Mouse (Mus musculus): ENCODE results near the gene Sh3bp4.

Gene Sh3bp4

GRCm38 (mm10) chr1:89070103-89070700 lies at the start of gene Sh3bp4:
TSS of gene Sh3bp4 (plus strand) at chr1:89070415.
- in situ Hi-C loops (cut with MboI; ENCODE audit: low sequenced_read_pairs), result no loop called here

- in situ Hi-C loops (cut with MboI; ENCODE audit: low sequenced_read_pairs), result no loop called here
Observed at GRCm38 (mm10) chr1:89022997-89023396, 47.2 kb upstream of the Sh3bp4 start.

DNA sequence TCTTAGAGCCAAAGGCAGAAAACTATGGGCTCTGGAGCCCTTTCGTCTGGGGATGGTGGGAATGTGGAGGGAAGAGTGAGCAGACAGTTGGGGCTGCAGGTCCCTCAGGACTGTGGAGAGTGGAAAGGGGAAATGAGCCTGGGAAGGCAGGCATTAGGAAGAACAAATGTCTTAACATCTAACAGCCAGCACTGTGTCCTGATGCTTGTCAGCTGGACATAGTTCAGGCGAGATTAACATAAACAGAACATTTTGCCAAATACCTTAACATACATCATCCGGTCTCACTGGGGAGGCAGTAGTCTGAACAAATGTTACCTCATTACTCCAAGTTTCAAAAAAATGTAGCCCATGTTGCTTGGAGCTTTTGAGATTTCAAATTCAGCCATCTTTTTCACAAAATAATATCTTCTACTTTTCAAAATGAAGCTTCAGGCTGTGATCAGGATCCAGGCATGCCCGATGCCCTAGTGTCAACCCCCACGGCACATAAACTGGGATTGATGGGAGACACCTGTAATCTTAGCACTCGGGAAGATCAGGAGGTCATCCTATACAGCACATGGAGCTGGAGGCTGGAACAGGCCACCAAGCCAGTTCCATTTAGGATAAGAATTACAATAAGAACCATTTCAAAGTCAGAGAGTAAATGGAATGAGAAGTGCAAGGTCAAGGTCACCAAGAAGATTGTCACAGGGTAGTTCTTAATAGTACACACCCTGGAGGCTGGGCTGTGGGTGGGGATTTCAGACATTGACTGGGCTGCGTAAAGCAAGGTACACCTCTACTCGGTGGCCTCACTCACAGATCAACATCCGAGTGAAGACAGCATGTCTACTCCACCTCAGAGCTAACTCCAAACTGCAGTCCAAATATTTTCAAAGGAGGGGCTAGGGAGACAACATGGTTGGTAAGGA lies 45.3 kb upstream of the Sh3bp4 start:
- in situ Hi-C loops (cut with MboI; ENCODE audit: low sequenced_read_pairs), result no loop called here

GRCm38 (mm10) chr1:89026040-89026439 lies 44.2 kb upstream of the Sh3bp4 start:
- in situ Hi-C loops (cut with MboI; ENCODE audit: low sequenced_read_pairs), result no loop called here

DNA sequence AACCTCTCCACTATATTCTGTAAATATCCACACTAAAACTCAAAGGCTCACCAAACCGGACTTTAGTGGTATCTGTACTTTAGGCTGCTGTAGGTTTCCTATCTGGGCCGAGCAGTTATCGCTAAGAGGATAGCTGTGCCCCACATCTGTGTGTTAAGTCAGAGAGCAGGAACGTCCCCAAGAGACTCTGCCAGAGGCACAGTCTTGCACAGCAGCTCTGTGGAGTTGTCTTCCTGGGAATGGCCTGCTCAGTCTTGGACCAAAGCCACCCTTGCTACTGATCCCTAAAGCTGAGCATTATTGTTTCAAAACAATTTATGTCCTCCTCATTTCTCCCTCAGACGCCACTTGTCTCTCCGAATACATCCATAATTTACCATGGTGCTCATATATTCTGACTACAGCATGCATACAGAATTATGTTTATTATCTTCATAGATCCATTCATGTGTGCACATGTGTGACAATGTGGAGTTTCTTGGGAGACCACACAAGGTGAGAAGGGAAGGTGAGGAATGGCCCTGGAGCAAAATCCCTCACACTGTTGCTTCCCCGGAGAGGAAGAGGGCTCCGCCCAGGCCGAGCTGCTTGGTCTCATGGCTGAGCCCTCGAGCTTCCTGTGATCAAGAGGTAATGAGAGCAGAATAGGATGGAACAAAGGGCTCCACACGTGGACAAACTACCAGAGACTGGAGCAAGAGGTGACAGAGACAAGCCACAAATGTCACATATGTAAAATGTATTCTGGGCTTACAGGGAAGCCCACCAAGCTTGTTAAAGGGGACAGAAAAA lies 40.9 kb upstream of the Sh3bp4 start:
- in situ Hi-C loops (cut with MboI; ENCODE audit: low sequenced_read_pairs), result no loop called here

DNA sequence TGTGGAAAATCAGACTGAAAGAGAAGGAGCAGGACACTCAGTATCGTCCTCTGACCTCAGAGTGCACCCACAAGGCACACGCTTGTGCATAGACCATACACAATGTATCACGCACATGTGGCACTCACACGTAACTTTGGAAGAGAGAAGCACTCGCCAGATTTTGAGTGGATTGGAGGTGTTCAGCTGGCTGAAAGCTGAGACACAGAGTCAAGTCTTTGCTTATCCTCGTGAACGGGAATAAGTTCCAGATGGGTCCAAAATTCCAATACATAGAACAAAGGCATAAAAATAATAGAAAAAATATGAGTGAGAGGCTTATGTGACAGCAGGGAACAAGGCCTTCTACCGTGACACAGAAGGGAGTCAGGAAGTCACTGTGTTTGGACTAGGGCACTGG lies 36.6 kb upstream of the Sh3bp4 start:
- in situ Hi-C loops (cut with MboI; ENCODE audit: low sequenced_read_pairs), result no loop called here

- in situ Hi-C loops (cut with MboI; ENCODE audit: low sequenced_read_pairs), result no loop called here
Observed at GRCm38 (mm10) chr1:89034061-89034460, 36.2 kb upstream of the Sh3bp4 start.

GRCm38 (mm10) chr1:89035115-89035514 lies 35.1 kb upstream of the Sh3bp4 start:
- in situ Hi-C loops (cut with MboI; ENCODE audit: low sequenced_read_pairs), result no loop called here

DNA sequence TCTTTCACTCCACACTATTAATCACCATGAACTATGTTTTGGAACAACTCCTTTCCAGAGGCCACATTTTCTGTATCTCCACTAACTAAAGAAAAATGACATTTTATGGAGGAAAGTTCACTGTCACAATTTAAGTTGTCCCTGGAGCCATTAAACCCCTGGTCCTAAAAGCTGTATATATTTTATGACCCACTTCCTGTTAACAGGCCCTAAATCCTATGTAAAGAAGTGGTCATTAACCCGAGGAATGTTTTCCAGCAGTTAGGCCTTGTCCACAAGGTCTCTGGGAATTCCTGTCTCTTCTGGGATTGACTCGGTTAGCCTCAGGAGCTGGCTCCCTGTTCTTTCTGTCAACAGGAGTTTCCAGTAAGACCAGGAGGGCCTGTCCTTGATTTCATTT lies 30.4 kb upstream of the Sh3bp4 start:
- in situ Hi-C loops (cut with MboI; ENCODE audit: low sequenced_read_pairs), result no loop called here

GRCm38 (mm10) chr1:89041290-89041689 lies 28.9 kb upstream of the Sh3bp4 start:
- in situ Hi-C loops (cut with MboI; ENCODE audit: low sequenced_read_pairs), result no loop called here

DNA sequence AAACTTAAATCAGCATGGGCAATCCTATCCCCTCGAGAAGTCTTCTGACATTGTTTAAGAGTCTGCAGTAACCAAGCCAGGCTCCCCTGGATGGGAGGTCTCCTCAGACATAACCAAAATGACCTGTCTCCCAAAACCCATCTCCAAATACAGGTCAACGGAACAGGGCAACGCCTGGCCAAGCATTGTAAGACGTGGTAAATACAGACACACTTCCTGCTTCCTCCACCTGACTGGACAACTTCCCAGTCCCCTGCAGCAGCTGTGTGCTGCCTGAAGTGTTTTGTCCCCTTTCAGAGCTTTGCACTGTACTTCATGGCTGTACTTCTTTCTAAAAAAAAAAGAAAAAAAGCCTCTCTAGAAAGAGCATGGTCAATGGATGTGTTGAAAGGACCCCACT lies 28.1 kb upstream of the Sh3bp4 start:
- in situ Hi-C loops (cut with MboI; ENCODE audit: low sequenced_read_pairs), result no loop called here

DNA sequence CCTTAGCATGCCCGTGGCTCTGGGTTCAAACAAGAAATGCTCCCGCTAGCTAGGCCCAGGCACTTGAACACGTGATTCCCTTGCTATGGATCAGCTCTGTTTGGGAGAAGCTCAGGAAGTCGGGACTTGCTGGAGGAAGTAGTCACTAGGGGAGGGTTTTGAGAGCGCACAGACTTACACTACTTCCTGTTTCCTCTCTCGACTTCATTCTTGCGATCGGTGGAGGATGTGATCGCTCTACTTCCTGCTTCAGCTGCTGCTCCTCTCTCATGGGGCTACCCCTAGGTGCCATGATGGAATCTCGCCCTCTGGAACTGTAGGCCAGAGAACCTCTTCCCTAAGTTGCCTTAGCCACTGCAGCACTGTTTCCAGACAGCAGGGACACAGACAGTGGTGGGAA lies 27.3 kb upstream of the Sh3bp4 start:
- in situ Hi-C loops (cut with MboI; ENCODE audit: low sequenced_read_pairs), result no loop called here

DNA sequence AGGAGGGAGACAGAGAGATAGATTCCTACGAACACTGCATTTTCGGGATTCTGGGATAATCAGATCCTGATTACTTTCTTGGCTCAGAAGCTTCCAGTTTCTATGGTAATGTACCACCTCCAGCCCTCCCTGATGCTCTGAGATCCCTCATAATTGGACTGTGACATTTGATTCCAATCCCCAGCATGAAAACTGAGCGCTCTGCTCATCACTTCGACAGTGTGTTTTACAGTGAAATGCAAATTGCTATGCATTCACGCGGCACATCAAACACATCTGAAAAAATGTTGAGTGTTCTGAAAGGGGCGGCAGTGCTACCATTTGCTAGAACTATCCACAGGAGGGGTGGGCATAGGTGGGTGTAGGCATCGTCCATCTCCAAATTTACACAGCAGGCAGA lies 24.8 kb upstream of the Sh3bp4 start:
- in situ Hi-C loops (cut with MboI; ENCODE audit: low sequenced_read_pairs), result no loop called here

DNA sequence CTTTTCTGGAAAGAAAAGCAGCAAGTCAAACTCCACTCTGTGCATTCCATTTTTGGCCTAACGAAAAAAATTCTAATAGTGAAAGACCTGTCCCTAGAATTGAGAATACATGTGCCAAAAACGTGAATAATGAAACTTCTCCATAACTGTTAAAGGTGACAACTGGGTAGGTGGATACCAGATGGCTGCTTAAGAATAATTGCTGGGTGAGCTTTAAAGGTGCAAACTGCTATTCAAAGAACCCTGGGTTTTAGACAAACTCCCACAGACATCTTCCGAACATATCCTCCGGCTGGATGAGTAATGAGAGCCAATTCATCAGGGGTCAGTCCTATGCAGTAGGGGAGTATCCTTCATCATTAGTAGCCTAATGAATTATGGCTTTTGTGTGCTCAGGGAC lies 20.7 kb upstream of the Sh3bp4 start:
- in situ Hi-C loops (cut with MboI; ENCODE audit: low sequenced_read_pairs), result no loop called here

GRCm38 (mm10) chr1:89056175-89056574 lies 14.0 kb upstream of the Sh3bp4 start:
- in situ Hi-C loops (cut with MboI; ENCODE audit: low sequenced_read_pairs), result no loop called here

GRCm38 (mm10) chr1:89057430-89057829 lies 12.8 kb upstream of the Sh3bp4 start:
- in situ Hi-C loops (cut with MboI; ENCODE audit: low sequenced_read_pairs), result no loop called here

GRCm38 (mm10) chr1:89058011-89058410 lies 12.2 kb upstream of the Sh3bp4 start:
- in situ Hi-C loops (cut with MboI; ENCODE audit: low sequenced_read_pairs), result no loop called here

DNA sequence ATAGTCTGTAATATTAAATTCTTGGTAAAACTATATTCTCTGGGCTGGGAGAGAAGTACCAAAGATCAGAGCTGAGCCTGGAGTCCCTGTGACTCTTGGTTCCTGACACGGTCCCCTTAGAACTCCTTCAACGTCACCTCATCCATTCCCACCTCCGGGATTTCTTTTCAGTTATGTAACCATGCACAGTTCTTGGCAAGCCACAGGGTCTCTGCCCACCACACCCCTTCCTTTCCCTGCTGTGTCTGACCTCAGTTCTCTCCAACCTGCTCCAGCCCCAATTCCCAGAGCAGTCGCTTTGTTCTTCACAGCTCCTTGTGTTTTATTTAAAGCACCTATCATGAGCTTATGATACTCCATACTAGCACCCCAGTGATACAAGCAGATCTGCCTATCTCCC lies 7.2 kb upstream of the Sh3bp4 start:
- in situ Hi-C loops (cut with MboI; ENCODE audit: low sequenced_read_pairs), result no loop called here

DNA sequence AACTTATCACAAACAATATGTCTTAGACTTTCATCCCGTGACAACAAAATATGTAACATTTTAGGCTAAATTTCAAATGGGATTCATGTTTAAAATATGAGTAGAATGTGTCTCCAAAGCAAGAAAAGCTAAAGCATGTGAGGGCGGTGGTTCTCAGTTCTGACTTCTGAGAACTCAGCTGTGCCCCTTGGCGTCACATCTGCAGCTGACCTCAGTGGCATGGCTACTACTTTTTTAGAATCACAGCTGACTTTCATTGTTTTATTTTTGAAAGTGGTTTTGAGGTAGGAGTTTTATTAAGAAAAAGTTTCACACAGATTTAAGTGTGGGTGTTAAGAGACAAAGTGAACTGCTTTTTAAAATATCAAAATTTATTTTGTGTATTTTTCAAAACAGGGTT lies 6.4 kb upstream of the Sh3bp4 start:
- in situ Hi-C loops (cut with MboI; ENCODE audit: low sequenced_read_pairs), result no loop called here

GRCm38 (mm10) chr1:89068812-89069211 lies 1.4 kb upstream of the Sh3bp4 start:
- in situ Hi-C loops (cut with MboI; ENCODE audit: low sequenced_read_pairs), result no loop called here

- in situ Hi-C loops (cut with MboI; ENCODE audit: low sequenced_read_pairs), result no loop called here
Observed at GRCm38 (mm10) chr1:89069479-89070102, 624 bp upstream of the Sh3bp4 start.

All from CH12F3 (cell line).